Mouse (Mus musculus) c-Kit-positive CD71-negative TER-119-negative erythroid progenitor cells, embryonic 14.5 days (primary cell): ENCODE measurements at regions not wholly inside any gene's neighbourhood (a gene's known extent, or its start where the extent isn't known, plus 50 kb on each side); places are given as distances from the start of the nearest gene placed in this dataset.

Experiments
- DNase-seq: peaks from one replicate; pipeline ENCODE4 v3.0.0-alpha.2; 2013; ENCODE audit warnings: low read depth

- DNase-seq: no peak
Measured at GRCm38 (mm10) chr3:120898258-120898657, 273.2 kb downstream of the Rwdd3 start.

GRCm38 (mm10) chr3:120897758-120898157, 273.7 kb downstream of the Rwdd3 start:
- DNase-seq: no peak

GRCm38 (mm10) chr3:120897221-120897620, 274.3 kb downstream of the Rwdd3 start:
- no peak for DNase-seq

- no peak for DNase-seq
Measured at GRCm38 (mm10) chr3:120886063-120886841, 285.2 kb downstream of the Rwdd3 start.

GRCm38 (mm10) chr3:120885401-120885800, 286.1 kb downstream of the Rwdd3 start:
- no peak for DNase-seq

- no peak for DNase-seq
Measured at GRCm38 (mm10) chr3:120884189-120884588, 287.3 kb downstream of the Rwdd3 start.

GRCm38 (mm10) chr3:120883650-120884049, 287.8 kb downstream of the Rwdd3 start:
- DNase-seq: no peak

- no peak for DNase-seq
Measured at GRCm38 (mm10) chr3:120879409-120879808, 292.1 kb downstream of the Rwdd3 start.

GRCm38 (mm10) chr3:120875740-120876139, 295.8 kb downstream of the Rwdd3 start:
- DNase-seq: no peak

GRCm38 (mm10) chr3:120865036-120865435, 306.5 kb downstream of the Rwdd3 start:
- no peak for DNase-seq

- DNase-seq: no peak
Measured at GRCm38 (mm10) chr3:120861641-120862040, 309.9 kb downstream of the Rwdd3 start.

- DNase-seq: no peak
Measured at GRCm38 (mm10) chr3:120858281-120858680, 313.2 kb downstream of the Rwdd3 start.

GRCm38 (mm10) chr3:120854322-120854721, 317.2 kb downstream of the Rwdd3 start:
- DNase-seq: no peak

GRCm38 (mm10) chr3:120843623-120844022, 327.9 kb downstream of the Rwdd3 start:
- DNase-seq: no peak

- no peak for DNase-seq
Measured at GRCm38 (mm10) chr3:120823536-120823935, 348.0 kb downstream of the Rwdd3 start.

- DNase-seq: no peak
Measured at GRCm38 (mm10) chr3:120811901-120812300, 359.6 kb downstream of the Rwdd3 start.

- no peak for DNase-seq
Measured at GRCm38 (mm10) chr3:120810527-120810926, 361.0 kb downstream of the Rwdd3 start.

GRCm38 (mm10) chr3:120810048-120810447, 361.4 kb downstream of the Rwdd3 start:
- DNase-seq: no peak

- DNase-seq: no peak
Measured at GRCm38 (mm10) chr3:120786659-120787058, 384.8 kb downstream of the Rwdd3 start.

- DNase-seq: no peak
Measured at GRCm38 (mm10) chr3:120781486-120781885, 390.0 kb downstream of the Rwdd3 start.

GRCm38 (mm10) chr3:120779091-120779490, 392.4 kb downstream of the Rwdd3 start:
- no peak for DNase-seq

GRCm38 (mm10) chr3:120774951-120775350, 396.5 kb downstream of the Rwdd3 start:
- DNase-seq: no peak

- DNase-seq: no peak
Measured at GRCm38 (mm10) chr3:120761681-120762080, 409.8 kb downstream of the Rwdd3 start.

GRCm38 (mm10) chr3:120761223-120761622, 410.3 kb downstream of the Rwdd3 start:
- no peak for DNase-seq
